Mouse (Mus musculus) adrenal gland, postnatal 14 days (tissue): ENCODE data around the gene Fry. TPM values are rescaled to one million over a fixed set of nuclear protein-coding genes. Genes with fewer than 3 reads are reported as not detected.

Source experiments
- DNase-seq: peaks from one replicate; pipeline ENCODE4 v3.0.0; 2021; ENCODE audit warnings: mixed read lengths
- total RNA-seq: library from RNA; stranded (reverse); gene quantifications from 2 replicates; pipeline ENCODE4 v1.2.3, GENCODE M21; 2021

Fry gene
- total RNA-seq, 1 experiment from 2014 or later = 39.4 TPM

GRCm38 (mm10) chr5:150389589-150390377 lies 271.3 kb downstream of the Fry start:
- no peak for DNase-seq

- DNase-seq = peak; percentile 42
Measured at GRCm38 (mm10) chr5:150390422-150390821, 272.0 kb downstream of the Fry start.

- DNase-seq = no peak
Measured at GRCm38 (mm10) chr5:150394645-150395044, 276.2 kb downstream of the Fry start.

GRCm38 (mm10) chr5:150402832-150403447 lies 284.5 kb downstream of the Fry start:
- DNase-seq = no peak

GRCm38 (mm10) chr5:150404867-150405266 lies 286.4 kb downstream of the Fry start:
- DNase-seq = peak; percentile 40

- DNase-seq = no peak
Measured at GRCm38 (mm10) chr5:150408979-150409378, 290.5 kb downstream of the Fry start.

GRCm38 (mm10) chr5:150409451-150410045 lies 291.1 kb downstream of the Fry start:
- no peak for DNase-seq

- DNase-seq = no peak
Measured at GRCm38 (mm10) chr5:150412750-150413450, 294.5 kb downstream of the Fry start.

- no peak for DNase-seq
Measured at GRCm38 (mm10) chr5:150414823-150415222, 296.4 kb downstream of the Fry start.

- no peak for DNase-seq
Measured at GRCm38 (mm10) chr5:150417223-150417622, 298.8 kb downstream of the Fry start.

GRCm38 (mm10) chr5:150418035-150418434 lies 299.6 kb downstream of the Fry start:
- no peak for DNase-seq

- DNase-seq = no peak
Measured at GRCm38 (mm10) chr5:150425038-150425437, 306.6 kb downstream of the Fry start.

GRCm38 (mm10) chr5:150426595-150426994 lies 308.1 kb downstream of the Fry start:
- peak; percentile 59 for DNase-seq

GRCm38 (mm10) chr5:150431286-150431685 lies 312.8 kb downstream of the Fry start:
- DNase-seq = no peak

- no peak for DNase-seq
Measured at GRCm38 (mm10) chr5:150432960-150433359, 314.5 kb downstream of the Fry start.

- DNase-seq = peak; percentile 28
Measured at GRCm38 (mm10) chr5:150436629-150437389, 318.4 kb downstream of the Fry start.

- DNase-seq = peak; percentile 54
Measured at GRCm38 (mm10) chr5:150441690-150442089, 323.2 kb downstream of the Fry start.

GRCm38 (mm10) chr5:150451281-150452003 lies 333.0 kb downstream of the Fry start:
- no peak for DNase-seq

- DNase-seq = no peak
Measured at GRCm38 (mm10) chr5:150452004-150452626, 333.7 kb downstream of the Fry start.

GRCm38 (mm10) chr5:150452671-150453070 lies 334.2 kb downstream of the Fry start:
- DNase-seq = no peak

- no peak for DNase-seq
Measured at GRCm38 (mm10) chr5:150453490-150453889, 335.0 kb downstream of the Fry start.
